Mouse (Mus musculus) small intestine, adult 2 months (tissue): ENCODE measurements around the gene Sycp1.

Source experiments
- CTCF ChIP-seq: fragments of 200-500 bp; IDR thresholded peaks from 2 replicates; pipeline ENCODE4 v1.5.1; 2012; ENCODE audit warnings: low read depth, mild to moderate bottlenecking, control low read depth, inconsistent platforms, low read length, moderate library complexity, mixed read lengths; ENCODE audit not compliant: insufficient replicate concordance, insufficient read length; ENCODE audit errors: extremely low read depth
- POLR2A ChIP-seq: fragments of 200-500 bp; IDR thresholded peaks from 2 replicates; pipeline ENCODE4 v1.6.1; 2012; ENCODE audit warnings: low read depth, mild to moderate bottlenecking, control low read depth, inconsistent platforms, low read length, moderate library complexity

DNA sequence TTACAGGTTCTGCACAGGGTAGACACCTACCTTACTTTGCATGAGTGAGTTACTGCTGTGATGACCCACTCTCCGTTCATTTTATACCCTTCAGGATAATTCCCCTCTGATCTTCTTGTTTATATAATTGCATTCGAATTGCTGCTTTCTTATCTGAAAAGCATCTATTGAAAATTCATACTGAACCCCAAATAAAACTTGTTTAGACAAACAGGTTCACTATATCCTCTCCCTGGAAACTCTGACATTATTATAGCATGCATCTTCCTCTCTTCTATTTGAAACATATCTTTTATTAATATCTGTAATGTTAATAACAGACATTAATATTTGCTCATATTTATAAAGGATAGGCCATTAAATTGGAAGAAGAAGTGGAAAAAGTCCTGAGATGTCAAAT, 153.3 kb downstream of the Sycp1 start, which contains the start of gene Tshb:
- TF ChIP-seq POLR2A: no peak
- TF ChIP-seq CTCF: no peak
